Mouse (Mus musculus): ENCODE measurements around the gene Gtf2f2. TPM values are rescaled to one million over a fixed set of nuclear protein-coding genes. Genes with fewer than 3 reads are reported as not detected.

The Gtf2f2 gene
- polyA plus RNA-seq, 1 experiment from 2014 or later = 59.3 TPM

- DNase-seq (ENCODE audit: low spot score, missing footprints) (no peak), ATAC-seq (ENCODE audit: low FRiP score) (no peak)
- 70% methylated on average over 17 of the region's 17 CpGs for WGBS
- Histone ChIP-seq H3K4me2 (no peak overlapping the region), H3K27me3 (ENCODE audit: control insufficient read depth, insufficient read depth, low read length) (no peaks in the 10 kb centered on the region), H3K9me3 (ENCODE audit: control insufficient read depth, low read length) (no peaks in the 10 kb centered on the region), H3K36me3 (ENCODE audit: control insufficient read depth, insufficient read depth, low read length) (peaks cover 5% of the 10 kb centered on the region), H3K27ac (ENCODE audit: low read depth, low read length) (no peak overlapping the region), H3K4me1 (ENCODE audit: control insufficient read depth, insufficient read depth, low read length) (peaks cover 4% of the 10 kb centered on the region; the same call in 1 of the 2 replicates), H3K9ac (ENCODE audit: low read length) (no peak overlapping the region), H3K4me3 (ENCODE audit: low read depth, low read length) (no peak overlapping the region)
Observed at GRCm38 (mm10) chr14:75855263-75855992, 155.2 kb downstream of the Gtf2f2 start.

GRCm38 (mm10) chr14:75852016-75852415 is 158.6 kb downstream of the Gtf2f2 start:
- no peak for ATAC-seq (ENCODE audit: low FRiP score)
- no peak overlapping the region for H3K4me3 ChIP-seq (ENCODE audit: low read depth, low read length)
- no peak overlapping the region for H3K9ac ChIP-seq (ENCODE audit: low read length)
- no peak overlapping the region for H3K27ac ChIP-seq (ENCODE audit: low read depth, low read length)
- peaks cover 12% of the 10 kb centered on the region for H3K4me1 ChIP-seq (ENCODE audit: control insufficient read depth, insufficient read depth, low read length)
- H3K9me3 ChIP-seq (ENCODE audit: control insufficient read depth, low read length) = no peaks in the 10 kb centered on the region
- peaks cover 30% of the 10 kb centered on the region for H3K36me3 ChIP-seq (ENCODE audit: control insufficient read depth, insufficient read depth, low read length)
- no peak overlapping the region for H3K4me2 ChIP-seq
- no peaks in the 10 kb centered on the region for H3K27me3 ChIP-seq (ENCODE audit: control insufficient read depth, insufficient read depth, low read length)
- WGBS = 93% methylated on average over 5 of the region's 5 CpGs
- no peak for DNase-seq (ENCODE audit: low spot score, missing footprints)

- 38% methylated on average over 6 of the region's 6 CpGs for WGBS
- peaks cover 34% of the 10 kb centered on the region for H3K36me3 ChIP-seq (ENCODE audit: control insufficient read depth, insufficient read depth, low read length)
- no peaks in the 10 kb centered on the region for H3K9me3 ChIP-seq (ENCODE audit: control insufficient read depth, low read length)
- H3K9ac ChIP-seq (ENCODE audit: low read length) = no peak overlapping the region
- no peaks in the 10 kb centered on the region for H3K27me3 ChIP-seq (ENCODE audit: control insufficient read depth, insufficient read depth, low read length)
- no peak overlapping the region for H3K4me2 ChIP-seq
- peak overlapping the region; percentile 32 for H3K27ac ChIP-seq (ENCODE audit: low read depth, low read length)
- DNase-seq (ENCODE audit: low spot score, missing footprints) (peak; percentile 88), ATAC-seq (ENCODE audit: low FRiP score) (peak; percentile 86)
- peaks cover 18% of the 10 kb centered on the region for H3K4me1 ChIP-seq (ENCODE audit: control insufficient read depth, insufficient read depth, low read length)
- no peak overlapping the region for H3K4me3 ChIP-seq (ENCODE audit: low read depth, low read length)
Observed at GRCm38 (mm10) chr14:75850819-75851218, 159.8 kb downstream of the Gtf2f2 start.

- H3K4me2 ChIP-seq = no peak overlapping the region
- peaks cover 34% of the 10 kb centered on the region for H3K36me3 ChIP-seq (ENCODE audit: control insufficient read depth, insufficient read depth, low read length)
- no peak overlapping the region for H3K27ac ChIP-seq (ENCODE audit: low read depth, low read length)
- no peak overlapping the region for H3K9ac ChIP-seq (ENCODE audit: low read length)
- 85% methylated on average over 6 of the region's 6 CpGs for WGBS
- no peak for ATAC-seq (ENCODE audit: low FRiP score)
- DNase-seq (ENCODE audit: low spot score, missing footprints) = peak; percentile 87
- H3K27me3 ChIP-seq (ENCODE audit: control insufficient read depth, insufficient read depth, low read length) = no peaks in the 10 kb centered on the region
- no peaks in the 10 kb centered on the region for H3K9me3 ChIP-seq (ENCODE audit: control insufficient read depth, low read length)
- H3K4me1 ChIP-seq (ENCODE audit: control insufficient read depth, insufficient read depth, low read length) = peaks cover 18% of the 10 kb centered on the region
- no peak overlapping the region for H3K4me3 ChIP-seq (ENCODE audit: low read depth, low read length)
Observed at GRCm38 (mm10) chr14:75849842-75850568, 160.7 kb downstream of the Gtf2f2 start.

- ATAC-seq (ENCODE audit: low FRiP score) (no peak), DNase-seq (ENCODE audit: low spot score, missing footprints) (peak; percentile 86)
- no peak overlapping the region for H3K9ac ChIP-seq (ENCODE audit: low read length)
- 71% methylated on average over 5 of the region's 5 CpGs for WGBS
- H3K4me1 ChIP-seq (ENCODE audit: control insufficient read depth, insufficient read depth, low read length) = peaks cover 18% of the 10 kb centered on the region
- H3K9me3 ChIP-seq (ENCODE audit: control insufficient read depth, low read length) = no peaks in the 10 kb centered on the region
- no peak overlapping the region for H3K4me2 ChIP-seq
- peaks cover 34% of the 10 kb centered on the region for H3K36me3 ChIP-seq (ENCODE audit: control insufficient read depth, insufficient read depth, low read length)
- H3K4me3 ChIP-seq (ENCODE audit: low read depth, low read length) = no peak overlapping the region
- H3K27me3 ChIP-seq (ENCODE audit: control insufficient read depth, insufficient read depth, low read length) = no peaks in the 10 kb centered on the region
- no peak overlapping the region for H3K27ac ChIP-seq (ENCODE audit: low read depth, low read length)
Observed at GRCm38 (mm10) chr14:75849236-75849635, 161.4 kb downstream of the Gtf2f2 start.

GRCm38 (mm10) chr14:75848482-75848881 is 162.2 kb downstream of the Gtf2f2 start:
- DNase-seq (ENCODE audit: low spot score, missing footprints) (no peak), ATAC-seq (ENCODE audit: low FRiP score) (no peak)
- no peaks in the 10 kb centered on the region for H3K9me3 ChIP-seq (ENCODE audit: control insufficient read depth, low read length)
- 96% methylated on average over 5 of the region's 5 CpGs for WGBS
- H3K9ac ChIP-seq (ENCODE audit: low read length) = no peak overlapping the region
- no peaks in the 10 kb centered on the region for H3K27me3 ChIP-seq (ENCODE audit: control insufficient read depth, insufficient read depth, low read length)
- H3K27ac ChIP-seq (ENCODE audit: low read depth, low read length) = no peak overlapping the region
- H3K4me1 ChIP-seq (ENCODE audit: control insufficient read depth, insufficient read depth, low read length) = peaks cover 20% of the 10 kb centered on the region
- H3K4me2 ChIP-seq = no peak overlapping the region
- H3K36me3 ChIP-seq (ENCODE audit: control insufficient read depth, insufficient read depth, low read length) = peaks cover 34% of the 10 kb centered on the region
- H3K4me3 ChIP-seq (ENCODE audit: low read depth, low read length) = no peak overlapping the region

GRCm38 (mm10) chr14:75847669-75848068 is 163.0 kb downstream of the Gtf2f2 start:
- ATAC-seq (ENCODE audit: low FRiP score) = no peak
- H3K4me1 ChIP-seq (ENCODE audit: control insufficient read depth, insufficient read depth, low read length) = peaks cover 20% of the 10 kb centered on the region
- H3K36me3 ChIP-seq (ENCODE audit: control insufficient read depth, insufficient read depth, low read length) = peaks cover 34% of the 10 kb centered on the region
- no peak overlapping the region for H3K27ac ChIP-seq (ENCODE audit: low read depth, low read length)
- 89% methylated on average over 4 of the region's 4 CpGs for WGBS
- H3K4me2 ChIP-seq = no peak overlapping the region
- no peak overlapping the region for H3K9ac ChIP-seq (ENCODE audit: low read length)
- H3K4me3 ChIP-seq (ENCODE audit: low read depth, low read length) = no peak overlapping the region
- DNase-seq (ENCODE audit: low spot score, missing footprints) = no peak
- no peaks in the 10 kb centered on the region for H3K9me3 ChIP-seq (ENCODE audit: control insufficient read depth, low read length)
- H3K27me3 ChIP-seq (ENCODE audit: control insufficient read depth, insufficient read depth, low read length) = no peaks in the 10 kb centered on the region

Other genes with a start within 250 kb of the Gtf2f2 start
- 7.0 and 8.8 TPM in 2 replicates for gene Slc25a30, start 223.8 kb downstream of the Gtf2f2 start, polyA plus RNA-seq (2014; fragmentation: Nextera tagmentation; extraction: Ambion mirVana)
- gene Tpt1, start 165.8 kb downstream of the Gtf2f2 start, polyA plus RNA-seq (2014; fragmentation: Nextera tagmentation; extraction: Ambion mirVana) = 1,099 and 1,119 TPM in 2 replicates
- gene Kctd4, start 55.9 kb downstream of the Gtf2f2 start, polyA plus RNA-seq (2014; fragmentation: Nextera tagmentation; extraction: Ambion mirVana) = 0.83 and 0.99 TPM in 2 replicates
- 19.9 and 21.2 TPM in 2 replicates for gene Gpalpp1, start 99.9 kb upstream of the Gtf2f2 start, polyA plus RNA-seq (2014; fragmentation: Nextera tagmentation; extraction: Ambion mirVana)
- 19.2 and 19.3 TPM in 2 replicates for gene Nufip1, start 100.0 kb upstream of the Gtf2f2 start, polyA plus RNA-seq (2014; fragmentation: Nextera tagmentation; extraction: Ambion mirVana)

All from midbrain, embryonic 11.5 days (tissue).